Mouse (Mus musculus): ENCODE results near the gene Zfp52. TPM values are rescaled to one million over a fixed set of nuclear protein-coding genes. Genes with fewer than 3 reads are reported as not detected.

The Zfp52 gene
- total RNA-seq, 2 experiments from 2014 or later: 3.8 to 5.4 TPM

DNA sequence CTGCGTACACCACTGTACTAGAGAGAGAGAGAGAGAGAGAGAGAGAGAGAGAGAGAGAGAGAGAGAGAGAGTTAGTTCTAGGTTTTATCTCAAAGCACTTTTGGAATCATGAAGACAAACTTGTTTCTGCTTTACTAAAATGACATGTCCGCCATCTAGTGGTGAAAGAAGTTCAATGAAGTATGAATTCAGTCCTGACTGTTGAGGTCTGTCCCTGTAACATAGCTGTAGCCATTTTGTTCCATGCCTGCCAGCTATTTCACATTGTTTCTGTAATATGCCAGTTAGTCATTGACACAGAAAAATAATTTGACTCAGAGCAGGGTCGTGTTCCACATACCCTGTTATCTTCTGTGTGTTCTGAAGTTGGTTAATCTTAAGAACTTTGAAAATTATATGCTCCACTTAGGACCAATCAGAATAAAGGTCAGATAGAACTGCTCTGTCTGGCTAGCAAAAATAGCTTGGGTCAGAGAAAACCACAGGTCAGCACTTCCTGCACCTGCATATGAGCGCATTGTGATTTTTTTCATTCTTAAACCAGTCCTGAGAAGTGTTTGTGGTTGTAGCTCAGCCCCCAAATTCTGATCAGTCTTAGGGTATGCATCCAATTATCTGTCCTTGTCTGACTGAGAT is 761 bp upstream of the Zfp52 start:
- DNase-seq: peak in 1 of 2 experiments; percentile 54
- intact Hi-C loops (cut with DNase I): loop anchor here (2.0 to 10.0 kb wide), 2 partner anchors 18 to 590 kb away; partner anchors contain the start of gene Ppp2r1a

DNA sequence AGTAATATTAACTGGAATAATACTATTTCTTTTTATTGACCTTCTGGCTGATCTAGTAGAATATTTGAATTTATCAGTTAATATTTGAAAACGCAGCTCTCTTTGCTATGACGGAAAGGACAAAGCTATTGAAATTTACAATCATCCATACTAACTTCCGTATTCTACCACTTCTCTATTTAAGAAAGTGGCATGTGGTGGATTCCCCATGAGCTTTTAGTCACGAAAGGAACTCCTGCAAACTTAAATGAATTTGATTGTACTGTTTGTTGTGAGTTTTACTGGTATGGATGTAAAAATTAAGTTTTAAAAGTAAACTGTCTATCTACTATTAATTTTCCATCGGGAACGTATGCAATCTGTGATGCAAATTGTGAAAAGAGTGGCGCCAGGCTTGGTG is 757 bp downstream of the Zfp52 start:
- intact Hi-C loops (cut with DNase I): loop anchor here (10.0 kb wide), 1 partner anchor 591 kb away; the partner anchor contains the start of gene Ppp2r1a

DNA sequence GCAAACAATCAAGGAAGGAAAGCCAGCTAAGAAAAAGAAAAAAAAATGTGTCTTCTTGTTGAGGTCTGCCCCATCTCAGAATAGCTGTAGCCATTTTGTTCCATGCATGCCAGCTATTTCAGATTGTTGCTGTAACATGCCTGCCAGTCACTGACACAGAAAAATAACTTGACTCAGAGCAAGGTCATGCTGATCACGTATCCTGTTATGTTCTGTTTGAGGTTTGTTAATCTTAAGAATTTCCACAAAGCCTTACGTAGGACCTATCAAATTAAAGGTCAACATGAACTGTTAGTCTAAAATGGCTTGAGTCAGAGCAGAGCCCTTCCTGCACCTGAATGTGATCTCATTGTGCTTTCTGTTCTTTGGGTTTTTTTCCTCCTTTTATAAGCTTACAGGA is 1.3 kb downstream of the Zfp52 start:
- no peak for DNase-seq
- intact Hi-C loops (cut with DNase I): loop anchor here (10.0 kb wide), 1 partner anchor 592 kb away; the partner anchor contains the start of gene Ppp2r1a

More for the DNA sequence above, 757 bp downstream of the Zfp52 start:
- DNase-seq: no peak

DNA sequence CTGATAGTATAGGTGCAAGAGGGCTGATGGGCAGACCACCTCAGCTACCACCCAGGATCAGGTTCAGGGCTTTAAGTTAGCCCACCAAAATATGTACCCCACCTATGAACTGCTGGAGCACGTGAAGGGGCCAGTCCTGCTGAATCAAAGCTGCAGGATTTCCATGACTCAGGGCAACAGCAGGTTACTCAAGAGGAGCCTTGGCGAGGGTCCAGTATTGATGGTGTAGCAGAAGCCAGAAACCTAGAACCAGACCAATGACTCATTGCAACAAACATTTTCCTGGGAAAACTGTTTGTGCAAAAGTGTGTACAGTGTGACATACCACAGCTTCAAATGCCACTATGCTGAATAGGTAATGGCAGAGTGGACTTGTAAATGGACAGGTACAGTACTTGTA is 22.5 kb downstream of the Zfp52 start:
- no peak for DNase-seq
- intact Hi-C loops (cut with DNase I): no loop called here

DNA sequence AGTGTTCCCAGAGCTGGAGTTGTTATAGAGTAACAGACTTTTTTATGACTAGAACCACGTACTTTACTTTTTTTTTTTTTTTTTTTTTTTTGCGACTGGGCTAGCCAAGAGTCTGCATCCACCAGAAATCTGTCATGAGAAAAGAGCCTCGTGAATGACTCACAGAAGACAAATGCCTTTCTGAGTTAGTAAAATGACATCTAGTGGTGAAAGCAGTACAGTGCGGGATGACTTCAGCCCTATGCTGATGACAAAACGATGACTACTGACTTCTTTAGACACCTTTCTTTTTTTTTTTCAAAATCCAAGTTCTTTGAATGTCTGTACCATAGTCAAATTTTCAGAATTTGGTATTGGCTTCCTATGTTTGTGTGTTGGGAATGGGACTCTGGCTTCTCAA is 30.9 kb downstream of the Zfp52 start:
- DNase-seq: peak; percentile 21 to 43
- intact Hi-C loops (cut with DNase I): no loop called here

DNA sequence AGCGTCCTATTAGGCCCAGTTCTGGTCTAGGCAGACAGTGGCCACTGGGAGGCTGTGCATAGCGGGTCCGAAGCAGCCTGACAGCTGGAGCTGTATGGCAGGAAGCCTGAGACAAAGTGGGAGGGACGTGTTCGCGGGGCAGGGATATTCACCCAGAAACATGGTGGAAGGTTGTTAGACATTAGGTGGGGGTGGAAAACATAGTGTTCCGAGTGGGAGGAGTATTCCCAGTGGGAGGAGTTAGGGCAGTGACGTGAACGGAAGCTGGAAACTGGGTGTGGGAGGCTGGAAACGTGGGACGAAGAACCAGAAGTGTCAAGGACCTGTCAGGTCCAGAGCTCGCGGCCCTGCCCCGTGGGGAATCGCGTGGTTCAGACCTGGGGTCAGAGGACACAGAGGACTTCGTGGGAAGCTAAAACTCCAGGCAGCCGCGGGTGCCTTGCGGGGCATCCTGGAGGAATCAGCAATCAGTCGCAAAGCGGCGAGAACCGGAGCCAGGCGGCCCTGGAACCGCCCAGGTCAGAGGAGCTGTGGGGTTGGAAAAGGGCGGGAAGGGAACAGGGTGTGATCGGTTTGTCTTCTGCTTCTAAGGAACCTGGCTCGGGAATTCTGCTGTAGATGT is 31.5 kb downstream of the Zfp52 start, which contains the start of gene Zfp948:
TSS of gene Zfp948 (plus strand) at position 281 of the 622 bp plus-strand sequence.
- DNase-seq: peak; percentile 80 to 89
- intact Hi-C loops (cut with DNase I): no loop called here

DNA sequence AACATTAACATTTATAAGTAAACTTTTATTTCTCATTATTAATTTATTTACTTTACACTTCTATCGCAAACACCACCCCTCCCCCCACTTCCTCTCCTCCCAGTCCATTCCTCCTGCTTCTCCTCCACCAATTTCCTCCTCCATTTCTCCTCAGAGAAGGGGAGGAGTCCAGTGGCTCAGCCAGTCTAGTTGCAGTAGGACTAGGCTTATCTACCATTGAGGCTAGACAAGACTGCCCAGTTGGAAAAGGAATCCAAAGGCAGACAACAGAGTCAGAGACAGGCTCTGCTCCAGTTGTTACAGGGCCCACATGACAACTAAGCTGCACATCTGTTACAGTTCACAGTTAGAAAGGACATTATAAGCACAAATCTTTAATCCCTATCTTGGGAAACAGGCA is 32.4 kb downstream of the Zfp52 start:
- peak; percentile 7 to 16 for DNase-seq

DNA sequence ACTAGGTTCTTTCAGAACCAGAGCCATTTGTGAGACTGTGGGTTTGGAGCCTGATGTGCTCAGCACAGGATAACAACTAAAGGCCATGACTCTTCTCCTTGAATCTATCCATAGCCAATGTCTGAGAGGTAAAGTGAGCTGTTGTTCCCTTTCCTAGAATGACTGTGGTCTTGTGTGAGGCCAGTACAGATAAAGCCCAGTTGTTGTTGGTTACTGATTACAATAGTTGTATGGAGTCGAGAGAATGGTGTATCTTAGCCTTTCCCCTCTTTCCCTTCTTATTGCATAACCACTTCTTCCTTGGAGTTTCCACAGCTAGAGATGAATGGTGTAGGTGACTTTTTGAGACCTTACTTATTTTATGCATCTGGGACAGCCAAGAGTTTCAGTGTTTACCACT is 43.7 kb downstream of the Zfp52 start:
- intact Hi-C loops (cut with DNase I): loop anchor here (5.0 kb wide), 1 partner anchor 347 kb away; no protein-coding TSS in a partner anchor

More for the DNA sequence above, 32.4 kb downstream of the Zfp52 start:
- intact Hi-C loops (cut with DNase I): no loop called here

DNA sequence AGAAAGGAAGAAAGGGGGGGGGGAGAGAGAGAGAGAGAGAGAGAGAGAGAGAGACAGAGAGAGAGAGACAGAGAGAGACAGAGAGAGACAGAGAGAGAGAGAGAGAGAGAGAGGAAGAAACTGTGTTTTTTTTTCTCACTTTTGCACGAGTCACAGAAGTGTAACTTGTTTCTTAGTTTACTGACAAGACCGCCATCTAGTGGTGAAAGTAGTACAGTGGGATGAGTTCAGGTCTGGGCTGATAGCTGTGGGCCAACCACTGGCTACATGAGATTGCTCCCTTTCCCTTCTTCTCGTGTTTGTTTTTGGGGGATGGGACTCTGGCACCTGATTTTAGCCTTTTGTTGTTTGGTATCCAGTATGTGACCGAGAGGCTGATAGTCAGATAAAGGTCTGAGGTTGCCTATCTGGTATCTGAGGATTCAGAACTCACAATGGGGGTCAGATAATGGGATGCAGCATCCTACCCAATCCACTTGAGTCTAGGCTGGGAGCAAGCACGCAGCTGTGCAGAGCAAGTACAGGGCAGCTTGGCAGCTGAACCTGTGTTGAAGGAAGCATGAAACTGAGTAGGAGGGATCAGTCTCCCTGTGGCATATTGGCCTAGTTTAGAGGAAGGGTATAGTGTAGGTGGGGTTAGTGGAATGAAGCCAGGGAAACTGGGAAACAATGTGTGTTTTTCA is 44.3 kb downstream of the Zfp52 start:
- intact Hi-C loops (cut with DNase I): loop anchor here (5.0 kb wide), 1 partner anchor 347 kb away; no protein-coding TSS in a partner anchor
- peak; percentile 13 to 65 for DNase-seq

More for the DNA sequence above, 43.7 kb downstream of the Zfp52 start:
- no peak for DNase-seq

DNA sequence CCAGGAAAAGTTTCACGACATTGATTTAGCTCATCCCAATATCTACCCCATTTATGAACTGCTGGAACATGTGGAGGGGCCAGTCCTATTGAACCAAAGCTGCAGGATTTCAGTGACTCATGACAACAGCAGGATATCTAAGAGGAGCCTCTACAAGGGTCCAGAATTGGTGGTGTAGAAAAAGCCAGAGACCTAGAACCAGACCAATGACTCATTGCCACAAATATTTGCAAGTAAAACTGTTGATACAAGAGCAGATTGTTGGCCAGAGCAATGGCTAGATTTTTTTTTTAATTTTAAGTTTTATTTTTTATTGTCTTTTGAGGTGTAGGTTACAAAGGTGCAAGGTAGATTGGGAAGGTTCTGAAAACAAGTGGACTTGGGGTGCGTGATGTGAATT is 50.2 kb downstream of the Zfp52 start:
- no peak for DNase-seq
- intact Hi-C loops (cut with DNase I): no loop called here

Other genes with a start within 250 kb of the Zfp52 start
- not detected for gene Vmn1r237, start 223.7 kb upstream of the Zfp52 start, total RNA-seq (2021)
- gene Zfp677, start 151.8 kb upstream of the Zfp52 start, total RNA-seq (2021): under 1 TPM; 0.60 to 0.71 TPM
- gene Zfp54, start 112.3 kb upstream of the Zfp52 start, total RNA-seq (2021): 1 to 10 TPM in 1 of 2 experiments, under 1 TPM in 1; 0.76 to 1.4 TPM
- 1 to 10 TPM; 5.8 to 6.5 TPM for gene Zfp51, start 85.2 kb upstream of the Zfp52 start, total RNA-seq (2021)
- gene Zfp53, start 46.5 kb upstream of the Zfp52 start, total RNA-seq (2021): 1 to 10 TPM; 2.4 to 2.9 TPM
- 1 to 10 TPM; 4.2 to 5.3 TPM for gene Zfp948, start 31.5 kb downstream of the Zfp52 start, total RNA-seq (2021)
- gene Zfp983, start 115.1 kb downstream of the Zfp52 start, total RNA-seq (2021): 1 to 10 TPM; 2.6 to 3.1 TPM
- 1 to 10 TPM; 1.3 to 1.6 TPM for gene Gm10226, start 156.3 kb downstream of the Zfp52 start, total RNA-seq (2021)
- gene Zfp760, start 172.2 kb downstream of the Zfp52 start, total RNA-seq (2021): 1 to 10 TPM; 2.6 to 2.9 TPM
- gene Zfp229, start 195.3 kb downstream of the Zfp52 start, total RNA-seq (2021): 1 to 10 TPM; 7.4 to 7.5 TPM